8 mouse cellular contexts compared by ENCODE assay signal in genomic region chr6:106768640-106769289, GRCm38 (mm10). TPM values are rescaled to one million over a fixed set of nuclear protein-coding genes. Genes with fewer than 3 reads are reported as not detected.
DNase-seq lines count a peak whose midpoint lies in the region; ATAC-seq lines count a peak whose summit lies in the region.

Trnt1 (plus strand) TSS chr6:106769120.

- H3K4me3 ChIP-seq in intestine, embryonic 14.5 days (ENCODE audit: low read depth, low read length) = peak within 1 kb of the TSS; percentile 93

- peaks cover 10% of the 10 kb centered on the region for H3K4me1 ChIP-seq in intestine, embryonic 14.5 days (replicated peaks; ENCODE audit: control insufficient read depth, insufficient read depth, low read length)

- 9% methylated on average over 35 of the region's 35 CpGs for WGBS in intestine, embryonic 14.5 days

- no peaks in the 10 kb centered on the region for H3K27me3 ChIP-seq in intestine, embryonic 14.5 days (replicated peaks; ENCODE audit: control insufficient read depth, insufficient read depth, low read length)

- ATAC-seq in intestine, embryonic 14.5 days (replicated peaks; ENCODE audit: low FRiP score, low TSS enrichment, low read depth) = peak; percentile 99

- DNase-seq in adrenal gland, adult 18-20 months (ENCODE audit: low spot score in 2 of 2) = peak; percentile 95 to 97
- DNase-seq in embryo, embryonic 11 days = peak; percentile 99
- DNase-seq in gastrocnemius, postnatal 25 days = peak; percentile 95
- peak; percentile 97 for DNase-seq in intestine, embryonic 14.5 days (ENCODE audit: low spot score)
- DNase-seq in left cerebral cortex, postnatal 14 days (ENCODE audit: low spot score in 2 of 2) = peak; percentile 98
- DNase-seq in mesoderm, embryonic 11.5 days (ENCODE audit: low read depth, low spot score) = peak; percentile 97
- DNase-seq in right cerebral cortex, postnatal 36 days (ENCODE audit: low spot score in 2 of 2) = peak; percentile 97
- DNase-seq in yolk sac, embryonic 10.5 days (ENCODE audit: low spot score) = peak; percentile 95

- H3K36me3 ChIP-seq in intestine, embryonic 14.5 days (ENCODE audit: control insufficient read depth, insufficient read depth, low read length) = peaks cover 24% of the 10 kb centered on the region

- intact Hi-C loops in left cerebral cortex, postnatal 14 days (cut with DNase I) = no loop called here

- H3K27ac ChIP-seq in intestine, embryonic 14.5 days (ENCODE audit: low read depth) = peak within 1 kb of the TSS; percentile 65

- no peaks in the 10 kb centered on the region for H3K9me3 ChIP-seq in intestine, embryonic 14.5 days (ENCODE audit: control insufficient read depth, low read length)

- peak within 1 kb of the TSS; percentile 66 for H3K9ac ChIP-seq in intestine, embryonic 14.5 days (ENCODE audit: low read length)

- peak within 1 kb of the TSS; percentile 98 for H3K4me2 ChIP-seq in intestine, embryonic 14.5 days (ENCODE audit: low read length)

RNA-seq across cellular contexts. Expression of gene Trnt1, which starts in this region (rescaled TPM):
- total RNA-seq in adrenal gland, adult 18-20 months (2021) = 10 to 100 TPM; 50.0 to 62.7 TPM
- 10 to 100 TPM; 19.9 to 20.6 TPM for total RNA-seq in gastrocnemius, postnatal 25 days (2021)
- polyA plus RNA-seq in intestine, embryonic 14.5 days (2014; fragmentation: Nextera tagmentation; extraction: Ambion mirVana) = 59.8 and 60.7 TPM in 2 replicates
- 10 to 100 TPM; 52.5 to 55.3 TPM for total RNA-seq in left cerebral cortex, postnatal 14 days (2021)

Comparison
In these comparisons a context has a peak if more than half of its experiments do, and no peak if none do; other contexts are left out.
1. Peak in every context shown above with its lines: DNase-seq, ATAC-seq, H3K4me3 ChIP-seq and H3K27ac ChIP-seq.